Mouse (Mus musculus) intestine, embryonic 14.5 days (tissue): ENCODE measurements around the gene Ogt. TPM values are rescaled to one million over a fixed set of nuclear protein-coding genes. Genes with fewer than 3 reads are reported as not detected.

ENCODE experiments used
- ATAC-seq: fragments of 200-750 bp; cut with Nextera tagmentation; replicated peaks from 2 replicates; pipeline ENCODE4 v1.8.0; 2017; ENCODE audit warnings: low read depth, moderate number of reproducible peaks, moderate TSS enrichment, moderate library complexity; ENCODE audit not compliant: low FRiP score, low TSS enrichment
- DNase-seq: peaks from one replicate; pipeline ENCODE4 v3.0.0-alpha.2; 2018; ENCODE audit warnings: low spot score
- H3K27ac ChIP-seq: fragments of 300-500 bp; sonication (generic); 2 replicates; pipeline ENCODE4 v1.5.1; 2014; ENCODE audit warnings: low read depth, mild to moderate bottlenecking, control low read depth
- H3K27me3 ChIP-seq: fragments of 300-500 bp; sonication (generic); replicated peaks from 2 replicates; pipeline ENCODE4 v1.6.1; 2014; ENCODE audit warnings: low read length, control low read depth; ENCODE audit not compliant: control insufficient read depth, insufficient read depth
- H3K36me3 ChIP-seq: fragments of 300-500 bp; sonication (generic); 2 replicates; pipeline ENCODE4 v1.6.1; 2014; ENCODE audit warnings: low read length, control low read depth; ENCODE audit not compliant: control insufficient read depth, insufficient read depth
- H3K4me1 ChIP-seq: fragments of 300-500 bp; sonication (generic); replicated peaks from 2 replicates; pipeline ENCODE4 v1.6.1; 2014; ENCODE audit warnings: low read length, control low read depth, mixed read lengths; ENCODE audit not compliant: control insufficient read depth, insufficient read depth
- H3K4me2 ChIP-seq: fragments of 300-500 bp; sonication (generic); 2 replicates; pipeline ENCODE4 v1.6.1; 2014; ENCODE audit warnings: low read length
- H3K4me3 ChIP-seq: fragments of 300-500 bp; sonication (generic); 2 replicates; pipeline ENCODE4 v1.5.1; 2014; ENCODE audit warnings: low read depth, low read length, control low read depth, mixed read lengths
- H3K9ac ChIP-seq: fragments of 300-500 bp; sonication (generic); 2 replicates; pipeline ENCODE4 v1.6.1; 2014; ENCODE audit warnings: mild to moderate bottlenecking, low read length
- H3K9me3 ChIP-seq: fragments of 300-500 bp; sonication (generic); 2 replicates; pipeline ENCODE4 v1.6.1; 2016; ENCODE audit warnings: low read length, control low read depth; ENCODE audit not compliant: control insufficient read depth
- WGBS: fragments of 180-500 bp; shearing (Covaris S2); extraction: QIAGEN DNeasy Blood & Tissue Kit; methylation state at CpG from one replicate; pipeline ENCODE4 v1.1.7; 2014; 5-methylcytosine and 5-hydroxymethylcytosine counted together
- polyA plus RNA-seq: library from polyadenylated mRNA; unstranded; fragments of >200 nt; fragmentation: Nextera tagmentation; extraction: Ambion mirVana; gene quantifications from 2 replicates; pipeline ENCODE4 v1.2.1, GENCODE M21; 2014

The Ogt gene
- polyA plus RNA-seq, 1 experiment from 2014 or later = 181 TPM

DNA sequence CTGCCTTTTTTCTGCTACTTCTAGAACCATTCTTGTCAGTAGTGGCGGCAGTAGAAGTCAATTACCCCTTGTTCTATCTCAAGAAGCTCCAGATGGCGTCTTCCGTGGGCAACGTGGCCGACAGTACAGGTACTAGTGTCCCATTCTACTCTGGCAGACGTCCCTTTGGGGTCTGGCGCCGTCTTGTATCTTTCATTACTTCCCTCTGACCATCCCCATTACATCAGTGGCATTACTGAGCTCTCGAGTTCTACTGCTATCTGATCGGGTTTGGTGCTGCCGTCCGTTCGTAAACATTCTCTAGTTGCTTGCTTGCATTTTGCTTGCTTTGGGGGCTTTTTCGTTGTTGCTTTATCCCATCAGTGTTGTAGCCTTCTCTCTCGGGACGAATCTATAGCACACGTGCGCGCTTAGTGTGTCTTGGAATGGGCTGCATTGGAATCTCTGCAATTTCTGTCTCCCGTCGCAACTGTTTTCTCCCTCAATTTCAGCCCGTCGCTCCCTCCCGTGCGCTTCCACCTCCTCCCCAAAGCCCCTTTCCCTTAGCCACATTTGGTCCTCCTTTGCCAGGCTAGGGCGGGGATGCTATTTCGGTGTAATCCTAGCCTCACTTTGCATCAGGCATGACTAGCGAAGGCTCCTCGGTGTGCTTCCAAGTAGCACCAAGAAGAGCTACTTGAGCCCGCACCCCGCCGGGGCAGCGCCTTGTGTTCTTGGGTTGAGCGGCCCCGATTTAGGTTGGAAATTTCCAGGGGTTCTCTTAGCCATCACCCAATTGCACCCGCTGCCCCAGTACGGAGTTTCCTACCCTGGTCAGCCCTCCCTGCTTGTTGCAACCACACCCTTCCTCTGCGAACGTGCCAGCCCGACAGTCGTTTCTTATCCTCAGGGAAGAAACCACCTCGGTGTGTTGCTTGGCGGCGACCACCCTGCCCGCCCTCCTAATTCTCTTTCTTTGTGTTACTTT, 617 bp downstream of the Ogt start:
- 0 out of 2 replicates have a peak, but pooled peaks cover 11% of the 10 kb centered on the region for H3K27me3 ChIP-seq
- H3K9me3 ChIP-seq = no peaks in the 10 kb centered on the region
- 13% methylated on average over 45 of the region's 45 CpGs for WGBS
- peak overlapping the region; percentile 84 for H3K9ac ChIP-seq
- no peaks in the 10 kb centered on the region for H3K36me3 ChIP-seq
- peak; percentile 66 for DNase-seq
- peak; percentile 24 for ATAC-seq
- peak overlapping the region; percentile 80 for H3K27ac ChIP-seq
- 0 out of 2 replicates have a peak, but pooled peaks cover 4% of the 10 kb centered on the region for H3K4me1 ChIP-seq
- peak overlapping the region; percentile 68 for H3K4me2 ChIP-seq
- H3K4me3 ChIP-seq = peak overlapping the region; percentile 69

DNA sequence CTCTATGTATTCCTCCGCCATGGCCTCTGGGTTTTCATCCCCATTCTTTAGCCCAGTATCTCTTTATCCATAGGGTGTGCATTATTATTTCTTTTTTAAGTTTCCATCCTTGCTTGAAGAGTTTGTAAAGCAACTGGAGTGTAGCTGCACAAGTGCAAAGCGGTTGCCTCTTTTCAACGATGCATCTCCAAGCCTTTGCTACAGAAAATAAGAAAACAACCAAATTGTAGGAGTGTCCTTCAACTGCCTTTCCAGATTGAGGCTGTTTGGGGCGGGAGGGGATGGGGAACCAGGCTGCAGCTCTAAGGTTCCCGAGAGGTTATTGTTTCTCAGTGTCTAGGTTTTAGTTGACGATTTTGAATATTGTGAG, 1.3 kb downstream of the Ogt start:
- no peak for DNase-seq
- 0 out of 2 replicates have a peak overlapping the region, but pooled peaks have one; percentile 80 for H3K27ac ChIP-seq
- 15% methylated on average over 6 of the region's 6 CpGs for WGBS

DNA sequence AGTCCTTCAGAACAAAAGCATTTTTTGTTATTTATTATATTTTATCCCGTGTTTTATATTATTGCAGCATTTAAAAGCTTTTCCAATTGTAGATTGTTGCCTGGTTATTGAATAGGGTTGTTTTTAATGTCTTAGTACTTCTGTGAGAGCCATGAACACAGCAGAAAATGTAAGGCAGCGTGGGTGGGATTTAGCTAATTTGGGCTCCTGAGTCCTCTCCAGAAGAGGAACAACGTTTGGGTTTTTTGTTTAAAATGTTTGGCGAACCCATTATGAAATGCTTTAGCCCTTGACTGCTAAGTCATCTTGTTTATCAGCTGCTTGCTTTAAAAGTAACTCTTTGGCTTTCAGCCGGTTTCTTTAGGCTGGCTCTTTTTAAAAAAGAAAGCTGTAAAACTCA, 2.2 kb downstream of the Ogt start:
- Histone ChIP-seq H3K4me3 (peak overlapping the region; percentile 69), H3K27me3 (0 out of 2 replicates have a peak, but pooled peaks cover 7% of the 10 kb centered on the region), H3K9ac (peak overlapping the region; percentile 84; the same call in 1 of the 2 replicates), H3K4me1 (0 out of 2 replicates have a peak, but pooled peaks cover 4% of the 10 kb centered on the region), H3K36me3 (no peaks in the 10 kb centered on the region), H3K4me2 (peak overlapping the region; percentile 68), H3K9me3 (no peaks in the 10 kb centered on the region), H3K27ac (no peak overlapping the region)
- 11% methylated on average over 5 of the region's 5 CpGs for WGBS
- DNase-seq (no peak), ATAC-seq (no peak)

More for the DNA sequence above, 1.3 kb downstream of the Ogt start:
- ATAC-seq = no peak
- Histone ChIP-seq H3K9me3 (no peaks in the 10 kb centered on the region), H3K36me3 (no peaks in the 10 kb centered on the region), H3K9ac (peak overlapping the region; percentile 84), H3K4me1 (0 out of 2 replicates have a peak, but pooled peaks cover 4% of the 10 kb centered on the region), H3K4me3 (peak overlapping the region; percentile 69), H3K4me2 (peak overlapping the region; percentile 68), H3K27me3 (0 out of 2 replicates have a peak, but pooled peaks cover 10% of the 10 kb centered on the region)

DNA sequence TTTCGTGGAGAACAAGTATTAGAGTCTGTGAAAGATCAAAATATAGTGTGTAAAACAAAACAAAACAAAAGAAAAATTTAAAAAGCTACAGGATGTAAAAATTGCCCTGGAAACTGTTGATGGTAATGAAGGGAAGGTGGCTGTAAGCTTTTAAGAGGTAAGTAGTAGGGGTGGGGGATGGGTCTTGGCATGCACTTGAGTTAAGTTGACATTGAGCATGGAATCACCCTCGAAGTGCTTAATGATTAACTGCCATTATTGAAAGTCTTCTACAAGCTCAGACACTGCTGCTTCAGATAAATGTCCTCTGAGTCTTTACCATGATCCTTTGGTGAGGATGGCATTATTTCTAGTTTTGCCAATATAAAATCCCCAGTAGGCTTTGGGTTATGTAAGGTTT, 5.4 kb downstream of the Ogt start:
- H3K9ac ChIP-seq = no peak overlapping the region
- H3K36me3 ChIP-seq = no peaks in the 10 kb centered on the region
- 52% methylated on average over 2 of the region's 2 CpGs for WGBS
- ATAC-seq = no peak
- no peak for DNase-seq
- H3K4me3 ChIP-seq = no peak overlapping the region
- H3K4me1 ChIP-seq = 0 out of 2 replicates have a peak, but pooled peaks cover 4% of the 10 kb centered on the region
- no peak overlapping the region for H3K27ac ChIP-seq
- H3K27me3 ChIP-seq = 0 out of 2 replicates have a peak, but pooled peaks cover 2% of the 10 kb centered on the region
- H3K4me2 ChIP-seq = no peak overlapping the region
- no peaks in the 10 kb centered on the region for H3K9me3 ChIP-seq

DNA sequence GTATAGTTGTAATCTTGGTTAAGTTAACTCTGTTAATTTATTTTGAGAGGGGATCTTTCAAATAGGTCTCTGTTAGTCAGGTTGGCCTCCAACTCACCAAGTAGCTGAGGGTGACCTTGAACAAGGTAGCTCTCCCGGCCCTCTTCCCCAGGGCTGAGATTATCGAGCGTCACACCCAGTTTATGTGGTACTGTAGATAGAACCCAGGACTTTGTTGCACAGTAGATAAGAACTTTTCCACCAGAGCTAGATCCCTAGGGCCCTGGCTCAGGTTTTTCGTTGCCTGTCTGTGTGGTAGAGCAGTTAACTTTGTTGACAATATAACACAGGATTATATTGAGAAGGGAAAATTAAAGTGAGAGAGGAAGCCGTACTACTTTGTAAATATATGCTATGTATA, 6.8 kb downstream of the Ogt start:
- no peak for ATAC-seq
- no peaks in the 10 kb centered on the region for H3K27me3 ChIP-seq
- no peak overlapping the region for H3K27ac ChIP-seq
- DNase-seq = no peak
- no peaks in the 10 kb centered on the region for H3K9me3 ChIP-seq
- no peak overlapping the region for H3K4me2 ChIP-seq
- H3K4me3 ChIP-seq = no peak overlapping the region
- 70% methylated on average over 5 of the region's 5 CpGs for WGBS
- H3K4me1 ChIP-seq = 0 out of 2 replicates have a peak, but pooled peaks cover 4% of the 10 kb centered on the region
- no peaks in the 10 kb centered on the region; the same call in 1 of the 2 replicates for H3K36me3 ChIP-seq
- no peak overlapping the region for H3K9ac ChIP-seq

DNA sequence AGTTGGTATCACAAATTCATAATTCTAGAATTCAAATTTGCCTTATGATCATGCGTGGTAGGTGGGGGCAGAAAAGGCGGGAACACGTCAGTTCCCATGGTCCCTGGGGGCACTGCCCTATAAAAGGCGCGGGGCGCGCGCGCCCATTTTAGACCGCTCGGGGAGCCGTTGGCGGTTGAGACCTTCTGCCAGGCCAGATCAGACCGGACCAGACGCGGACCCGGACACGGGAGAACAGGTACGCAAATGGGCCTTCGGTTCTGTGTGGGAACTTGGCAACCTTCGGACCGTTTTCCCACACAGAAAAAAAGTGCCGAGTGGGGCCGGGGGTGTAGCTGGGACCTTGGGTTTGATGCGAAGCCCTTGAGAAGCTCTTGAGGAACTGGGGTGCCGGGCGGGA, 55.8 kb downstream of the Ogt start:
- Histone ChIP-seq H3K27ac (no peak overlapping the region), H3K9ac (no peak overlapping the region), H3K4me3 (no peak overlapping the region), H3K9me3 (peaks cover 25% of the 10 kb centered on the region), H3K27me3 (no peaks in the 10 kb centered on the region), H3K36me3 (no peaks in the 10 kb centered on the region), H3K4me1 (no peaks in the 10 kb centered on the region), H3K4me2 (no peak overlapping the region)
- no peak for DNase-seq
- 92% methylated on average over 27 of the region's 27 CpGs for WGBS
- ATAC-seq = no peak

DNA sequence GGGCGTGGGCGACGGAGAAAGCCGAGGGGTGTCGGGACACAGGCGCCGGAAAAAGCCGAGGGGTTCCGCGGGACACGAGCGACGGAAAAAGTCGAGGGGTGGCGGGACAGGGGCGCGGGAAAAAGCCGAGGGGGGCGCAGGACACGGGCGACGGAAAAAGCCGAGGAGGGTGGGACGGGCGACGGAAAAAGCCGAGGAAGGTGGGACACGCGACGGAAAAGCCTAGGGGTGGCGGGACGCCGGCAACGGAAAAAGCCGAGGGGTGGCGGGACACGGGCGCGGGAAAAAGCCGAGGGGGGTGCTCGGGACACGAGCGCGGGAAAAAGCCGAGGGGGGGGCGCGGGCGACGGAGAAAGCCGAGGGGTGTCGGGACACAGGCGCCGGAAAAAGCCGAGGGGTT, 57.7 kb downstream of the Ogt start:
- Histone ChIP-seq H3K4me2 (no peak overlapping the region), H3K27me3 (no peaks in the 10 kb centered on the region), H3K4me3 (no peak overlapping the region), H3K9me3 (peaks cover 25% of the 10 kb centered on the region), H3K27ac (no peak overlapping the region), H3K4me1 (no peaks in the 10 kb centered on the region), H3K36me3 (no peaks in the 10 kb centered on the region), H3K9ac (no peak overlapping the region)
- WGBS = 66% methylated on average over 48 of the region's 54 CpGs
- no peak for DNase-seq
- no peak for ATAC-seq

DNA sequence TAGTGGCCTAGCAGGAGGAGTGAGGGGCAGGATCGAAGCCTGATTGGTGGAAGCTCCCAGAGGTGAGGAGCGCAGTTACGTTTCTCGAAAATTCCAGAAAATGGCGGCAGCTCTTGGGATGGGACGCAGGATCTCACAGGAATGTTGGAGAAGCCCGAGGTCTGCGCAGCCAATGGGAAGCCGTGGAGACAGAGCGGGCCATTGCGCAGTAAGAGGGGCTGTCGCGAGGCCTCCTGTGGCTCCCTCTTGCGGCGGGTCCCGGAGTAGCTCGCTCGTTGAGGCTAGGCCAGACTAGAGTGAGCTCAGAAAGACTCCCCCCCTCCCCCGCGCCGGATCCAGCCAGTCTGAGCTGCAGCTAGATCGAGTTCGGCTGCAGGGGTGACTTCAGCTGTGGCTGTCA, 58.4 kb downstream of the Ogt start:
- no peak for DNase-seq

More for the DNA sequence above, 58.4 kb downstream of the Ogt start:
- no peak overlapping the region for H3K4me2 ChIP-seq
- no peak overlapping the region for H3K9ac ChIP-seq
- H3K27ac ChIP-seq = no peak overlapping the region
- WGBS = 58% methylated on average over 23 of the region's 23 CpGs
- peaks cover 25% of the 10 kb centered on the region for H3K9me3 ChIP-seq
- H3K27me3 ChIP-seq = no peaks in the 10 kb centered on the region
- ATAC-seq = no peak
- H3K4me1 ChIP-seq = no peaks in the 10 kb centered on the region
- H3K4me3 ChIP-seq = no peak overlapping the region
- no peaks in the 10 kb centered on the region for H3K36me3 ChIP-seq
